Mouse (Mus musculus): Measurements from ENCODE around the gene Haghl. TPM values are rescaled to one million over a fixed set of nuclear protein-coding genes. Genes with fewer than 3 reads are reported as not detected.

Haghl gene
- polyA plus RNA-seq, 1 experiment from 2014 or later = 76.4 TPM

- H3K9me3 ChIP-seq (ENCODE audit: control insufficient read depth, low read length) = no peaks in the 10 kb centered on the region
- ATAC-seq (ENCODE audit: low FRiP score) (no peak), DNase-seq (ENCODE audit: low spot score, missing footprints) (no peak)
- H3K27ac ChIP-seq (ENCODE audit: low read depth, low read length) = no peak overlapping the region
- WGBS = 84% methylated on average over 3 of the region's 3 CpGs
- no peak overlapping the region for H3K4me2 ChIP-seq
- no peaks in the 10 kb centered on the region for H3K27me3 ChIP-seq (ENCODE audit: control insufficient read depth, insufficient read depth, low read length)
- no peaks in the 10 kb centered on the region for H3K36me3 ChIP-seq (ENCODE audit: control insufficient read depth, insufficient read depth, low read length)
- no peak overlapping the region for H3K4me3 ChIP-seq (ENCODE audit: low read depth, low read length)
- H3K4me1 ChIP-seq (ENCODE audit: control insufficient read depth, insufficient read depth, low read length) = 0 out of 2 replicates have a peak, but pooled peaks cover 5% of the 10 kb centered on the region
- no peak overlapping the region for H3K9ac ChIP-seq (ENCODE audit: low read length)
These were observed 27.8 kb downstream of the Haghl start for GRCm38 (mm10) chr17:25757691-25758090.

GRCm38 (mm10) chr17:25756378-25757242, 28.9 kb downstream of the Haghl start:
- 88% methylated on average over 9 of the region's 9 CpGs for WGBS
- no peak for ATAC-seq (ENCODE audit: low FRiP score)
- H3K36me3 ChIP-seq (ENCODE audit: control insufficient read depth, insufficient read depth, low read length) = no peaks in the 10 kb centered on the region

GRCm38 (mm10) chr17:25755627-25756377, 29.7 kb downstream of the Haghl start:
- Histone ChIP-seq H3K4me1 (ENCODE audit: control insufficient read depth, insufficient read depth, low read length) (no peaks in the 10 kb centered on the region), H3K9me3 (ENCODE audit: control insufficient read depth, low read length) (no peaks in the 10 kb centered on the region), H3K4me2 (no peak overlapping the region), H3K4me3 (ENCODE audit: low read depth, low read length) (no peak overlapping the region), H3K27me3 (ENCODE audit: control insufficient read depth, insufficient read depth, low read length) (no peaks in the 10 kb centered on the region), H3K9ac (ENCODE audit: low read length) (no peak overlapping the region), H3K36me3 (ENCODE audit: control insufficient read depth, insufficient read depth, low read length) (no peaks in the 10 kb centered on the region), H3K27ac (ENCODE audit: low read depth, low read length) (no peak overlapping the region)
- DNase-seq (ENCODE audit: low spot score, missing footprints) = no peak
- 70% methylated on average over 4 of the region's 4 CpGs for WGBS
- no peak for ATAC-seq (ENCODE audit: low FRiP score)

More at GRCm38 (mm10) chr17:25756378-25757242, 28.9 kb downstream of the Haghl start:
- Histone ChIP-seq H3K27me3 (ENCODE audit: control insufficient read depth, insufficient read depth, low read length) (no peaks in the 10 kb centered on the region), H3K27ac (ENCODE audit: low read depth, low read length) (no peak overlapping the region), H3K4me3 (ENCODE audit: low read depth, low read length) (no peak overlapping the region), H3K9me3 (ENCODE audit: control insufficient read depth, low read length) (no peaks in the 10 kb centered on the region), H3K9ac (ENCODE audit: low read length) (no peak overlapping the region), H3K4me1 (ENCODE audit: control insufficient read depth, insufficient read depth, low read length) (no peaks in the 10 kb centered on the region), H3K4me2 (no peak overlapping the region)
- no peak for DNase-seq (ENCODE audit: low spot score, missing footprints)

- DNase-seq (ENCODE audit: low spot score, missing footprints) (no peak), ATAC-seq (ENCODE audit: low FRiP score) (no peak)
- WGBS = 83% methylated on average over 4 of the region's 4 CpGs
These were observed 30.4 kb downstream of the Haghl start for GRCm38 (mm10) chr17:25755086-25755485.

GRCm38 (mm10) chr17:25754241-25754640, 31.2 kb downstream of the Haghl start, which contains the start of gene Msln:
Gene Msln, minus strand, starts transcription at chr17:25754378.
- ATAC-seq (ENCODE audit: low FRiP score) = no peak
- 87% methylated on average over 9 of the region's 9 CpGs for WGBS
- H3K4me3 ChIP-seq (ENCODE audit: low read depth, low read length) = no peak within 1 kb of the TSS

More at GRCm38 (mm10) chr17:25755086-25755485, 30.4 kb downstream of the Haghl start:
- no peaks in the 10 kb centered on the region for H3K27me3 ChIP-seq (ENCODE audit: control insufficient read depth, insufficient read depth, low read length)
- no peaks in the 10 kb centered on the region for H3K36me3 ChIP-seq (ENCODE audit: control insufficient read depth, insufficient read depth, low read length)
- H3K9me3 ChIP-seq (ENCODE audit: control insufficient read depth, low read length) = no peaks in the 10 kb centered on the region
- H3K27ac ChIP-seq (ENCODE audit: low read depth, low read length) = no peak overlapping the region
- no peak overlapping the region for H3K4me2 ChIP-seq
- H3K4me1 ChIP-seq (ENCODE audit: control insufficient read depth, insufficient read depth, low read length) = no peaks in the 10 kb centered on the region
- H3K9ac ChIP-seq (ENCODE audit: low read length) = no peak overlapping the region; the same call in 1 of the 2 replicates
- H3K4me3 ChIP-seq (ENCODE audit: low read depth, low read length) = no peak overlapping the region

GRCm38 (mm10) chr17:25751446-25751845, 34.0 kb downstream of the Haghl start:
- H3K27ac ChIP-seq (ENCODE audit: low read depth, low read length) = no peak overlapping the region
- no peaks in the 10 kb centered on the region for H3K36me3 ChIP-seq (ENCODE audit: control insufficient read depth, insufficient read depth, low read length)
- no peak overlapping the region for H3K4me2 ChIP-seq
- no peaks in the 10 kb centered on the region for H3K27me3 ChIP-seq (ENCODE audit: control insufficient read depth, insufficient read depth, low read length)
- no peak for ATAC-seq (ENCODE audit: low FRiP score)
- H3K4me1 ChIP-seq (ENCODE audit: control insufficient read depth, insufficient read depth, low read length) = no peaks in the 10 kb centered on the region
- H3K9ac ChIP-seq (ENCODE audit: low read length) = no peak overlapping the region
- no peaks in the 10 kb centered on the region for H3K9me3 ChIP-seq (ENCODE audit: control insufficient read depth, low read length)
- no peak overlapping the region for H3K4me3 ChIP-seq (ENCODE audit: low read depth, low read length)
- DNase-seq (ENCODE audit: low spot score, missing footprints) = peak; percentile 17
- 72% methylated on average over 5 of the region's 5 CpGs for WGBS

More at GRCm38 (mm10) chr17:25754241-25754640, 31.2 kb downstream of the Haghl start, which contains the start of gene Msln:
- Histone ChIP-seq H3K4me1 (ENCODE audit: control insufficient read depth, insufficient read depth, low read length) (no peaks in the 10 kb centered on the region), H3K27ac (ENCODE audit: low read depth, low read length) (no peak within 1 kb of the TSS), H3K36me3 (ENCODE audit: control insufficient read depth, insufficient read depth, low read length) (no peaks in the 10 kb centered on the region), H3K9me3 (ENCODE audit: control insufficient read depth, low read length) (no peaks in the 10 kb centered on the region), H3K9ac (ENCODE audit: low read length) (no peak within 1 kb of the TSS; the same call in 1 of the 2 replicates), H3K4me2 (no peak within 1 kb of the TSS), H3K27me3 (ENCODE audit: control insufficient read depth, insufficient read depth, low read length) (no peaks in the 10 kb centered on the region)
- DNase-seq (ENCODE audit: low spot score, missing footprints) = no peak

GRCm38 (mm10) chr17:25749314-25749713, 36.2 kb downstream of the Haghl start:
- WGBS = 76% methylated on average over 6 of the region's 6 CpGs

GRCm38 (mm10) chr17:25748238-25748637, 37.2 kb downstream of the Haghl start:
- no peak overlapping the region for H3K9ac ChIP-seq (ENCODE audit: low read length)
- no peak for DNase-seq (ENCODE audit: low spot score, missing footprints)
- WGBS = 88% methylated on average over 4 of the region's 4 CpGs
- H3K27ac ChIP-seq (ENCODE audit: low read depth, low read length) = no peak overlapping the region
- H3K36me3 ChIP-seq (ENCODE audit: control insufficient read depth, insufficient read depth, low read length) = no peaks in the 10 kb centered on the region
- no peaks in the 10 kb centered on the region for H3K9me3 ChIP-seq (ENCODE audit: control insufficient read depth, low read length)
- no peak overlapping the region for H3K4me2 ChIP-seq
- no peaks in the 10 kb centered on the region for H3K4me1 ChIP-seq (ENCODE audit: control insufficient read depth, insufficient read depth, low read length)
- no peak for ATAC-seq (ENCODE audit: low FRiP score)
- H3K4me3 ChIP-seq (ENCODE audit: low read depth, low read length) = no peak overlapping the region
- no peaks in the 10 kb centered on the region for H3K27me3 ChIP-seq (ENCODE audit: control insufficient read depth, insufficient read depth, low read length)

More at GRCm38 (mm10) chr17:25749314-25749713, 36.2 kb downstream of the Haghl start:
- H3K4me1 ChIP-seq (ENCODE audit: control insufficient read depth, insufficient read depth, low read length) = no peaks in the 10 kb centered on the region
- H3K9me3 ChIP-seq (ENCODE audit: control insufficient read depth, low read length) = no peaks in the 10 kb centered on the region
- ATAC-seq (ENCODE audit: low FRiP score) = no peak
- H3K27ac ChIP-seq (ENCODE audit: low read depth, low read length) = no peak overlapping the region
- no peak overlapping the region for H3K9ac ChIP-seq (ENCODE audit: low read length)
- DNase-seq (ENCODE audit: low spot score, missing footprints) = peak; percentile 4
- H3K36me3 ChIP-seq (ENCODE audit: control insufficient read depth, insufficient read depth, low read length) = no peaks in the 10 kb centered on the region
- H3K27me3 ChIP-seq (ENCODE audit: control insufficient read depth, insufficient read depth, low read length) = no peaks in the 10 kb centered on the region
- H3K4me2 ChIP-seq = no peak overlapping the region
- no peak overlapping the region for H3K4me3 ChIP-seq (ENCODE audit: low read depth, low read length)

GRCm38 (mm10) chr17:25744311-25744710, 41.2 kb downstream of the Haghl start:
- WGBS = 82% methylated on average over 10 of the region's 10 CpGs
- Histone ChIP-seq H3K27ac (ENCODE audit: low read depth, low read length) (no peak overlapping the region), H3K4me3 (ENCODE audit: low read depth, low read length) (no peak overlapping the region), H3K4me1 (ENCODE audit: control insufficient read depth, insufficient read depth, low read length) (no peaks in the 10 kb centered on the region), H3K36me3 (ENCODE audit: control insufficient read depth, insufficient read depth, low read length) (no peaks in the 10 kb centered on the region), H3K4me2 (no peak overlapping the region), H3K27me3 (ENCODE audit: control insufficient read depth, insufficient read depth, low read length) (no peaks in the 10 kb centered on the region), H3K9me3 (ENCODE audit: control insufficient read depth, low read length) (no peaks in the 10 kb centered on the region), H3K9ac (ENCODE audit: low read length) (no peak overlapping the region)
- no peak for DNase-seq (ENCODE audit: low spot score, missing footprints)
- no peak for ATAC-seq (ENCODE audit: low FRiP score)
